Mouse (Mus musculus) liver, postnatal 0 days (tissue): Measurements from ENCODE around the gene Fbxl16.

Experiments used
- CTCF ChIP-seq: sonication (generic); IDR thresholded peaks from 2 replicates; pipeline ENCODE4 v1.5.1; 2016; ENCODE audit warnings: antibody characterized with exemption, low read depth
- EP300 ChIP-seq: IDR thresholded peaks from 2 replicates; pipeline ENCODE4 v1.6.1; 2016; ENCODE audit warnings: antibody characterized with exemption, low read depth, mild to moderate bottlenecking

GRCm38 (mm10) chr17:25844396-25844901, 35.6 kb downstream of the Fbxl16 start, which contains the start of gene Rhot2:
- peak; percentile 82 for TF ChIP-seq CTCF
- no peak for TF ChIP-seq EP300
